Mouse (Mus musculus): ENCODE results near the gene Egfr. TPM values are rescaled to one million over a fixed set of nuclear protein-coding genes. Genes with fewer than 3 reads are reported as not detected.
A peak's percentile ranks its signal among the peaks of the same experiment; 100 is the strongest.

Gene Egfr
- total RNA-seq, 2 experiments from 2014 or later: 17.6 to 19.0 TPM

GRCm38 (mm10) chr11:16895441-16896356, 143.7 kb downstream of the Egfr start:
- DNase-seq (ENCODE audit: low spot score in 2 of 2): no peak

- no peak for DNase-seq (ENCODE audit: low spot score in 2 of 2)
Observed at GRCm38 (mm10) chr11:16897681-16898080, 145.7 kb downstream of the Egfr start.

GRCm38 (mm10) chr11:16900182-16900581, 148.2 kb downstream of the Egfr start:
- no peak for DNase-seq (ENCODE audit: low spot score in 2 of 2)

GRCm38 (mm10) chr11:16900653-16901416, 148.8 kb downstream of the Egfr start:
- no peak for DNase-seq (ENCODE audit: low spot score in 2 of 2)

- peak in 1 of 2 experiments; percentile 38 for DNase-seq (ENCODE audit: low spot score in 2 of 2)
Observed at GRCm38 (mm10) chr11:16904302-16905011, 152.5 kb downstream of the Egfr start.

- no peak for DNase-seq (ENCODE audit: low spot score in 2 of 2)
Observed at GRCm38 (mm10) chr11:16905012-16905332, 153.0 kb downstream of the Egfr start.

GRCm38 (mm10) chr11:16906530-16906929, 154.5 kb downstream of the Egfr start:
- DNase-seq (ENCODE audit: low spot score in 2 of 2): no peak

GRCm38 (mm10) chr11:16907517-16908129, 155.6 kb downstream of the Egfr start:
- no peak for DNase-seq (ENCODE audit: low spot score in 2 of 2)

GRCm38 (mm10) chr11:16914756-16915155, 162.8 kb downstream of the Egfr start:
- no peak for DNase-seq (ENCODE audit: low spot score in 2 of 2)

- DNase-seq (ENCODE audit: low spot score in 2 of 2): no peak
Observed at GRCm38 (mm10) chr11:16915850-16916249, 163.8 kb downstream of the Egfr start.

- DNase-seq (ENCODE audit: low spot score in 2 of 2): no peak
Observed at GRCm38 (mm10) chr11:16917512-16917911, 165.5 kb downstream of the Egfr start.

- DNase-seq (ENCODE audit: low spot score in 2 of 2): no peak
Observed at GRCm38 (mm10) chr11:16932159-16932558, 180.2 kb downstream of the Egfr start.

- DNase-seq (ENCODE audit: low spot score in 2 of 2): no peak
Observed at GRCm38 (mm10) chr11:16935577-16936236, 183.7 kb downstream of the Egfr start.

GRCm38 (mm10) chr11:16941103-16941793, 189.2 kb downstream of the Egfr start:
- DNase-seq (ENCODE audit: low spot score in 2 of 2): peak; percentile 41 to 42

GRCm38 (mm10) chr11:16941973-16942452, 190.0 kb downstream of the Egfr start:
- no peak for DNase-seq (ENCODE audit: low spot score in 2 of 2)

- DNase-seq (ENCODE audit: low spot score in 2 of 2): no peak
Observed at GRCm38 (mm10) chr11:16943016-16943415, 191.0 kb downstream of the Egfr start.

GRCm38 (mm10) chr11:16948756-16949155, 196.8 kb downstream of the Egfr start:
- no peak for DNase-seq (ENCODE audit: low spot score in 2 of 2)

GRCm38 (mm10) chr11:16950226-16950975, 198.4 kb downstream of the Egfr start:
- no peak for DNase-seq (ENCODE audit: low spot score in 2 of 2)
